Mouse (Mus musculus): Measurements from ENCODE around the gene Vmn2r55. TPM values are rescaled to one million over a fixed set of nuclear protein-coding genes. Genes with fewer than 3 reads are reported as not detected.
"Not testable (repeated sequence)": the region's sequence is repeated elsewhere in the genome, so short reads cannot be mapped to it uniquely, and the experiment has no call there.

Vmn2r55 gene
- not detected in 2 replicates for polyA plus RNA-seq (2012; rRNA removed)

GRCm38 (mm10) chr7:12684903-12685302 is at the start of gene Vmn2r55:
Vmn2r55 (minus strand) TSS chr7:12685003.
- H3K4me3 ChIP-seq (ENCODE audit: insufficient read depth, low read length); H3K4me1 ChIP-seq (ENCODE audit: control insufficient read depth, insufficient read depth, low read length); H3K27ac ChIP-seq (ENCODE audit: insufficient read depth, low read length): not testable (repeated sequence)

GRCm38 (mm10) chr7:12640219-12640618 is 44.6 kb downstream of the Vmn2r55 start, which contains the start of gene Vmn2r54:
Vmn2r54 (minus strand) TSS chr7:12640319.
- H3K27ac ChIP-seq (ENCODE audit: insufficient read depth, low read length); H3K4me3 ChIP-seq (ENCODE audit: insufficient read depth, low read length); H3K4me1 ChIP-seq (ENCODE audit: control insufficient read depth, insufficient read depth, low read length): not testable (repeated sequence)

GRCm38 (mm10) chr7:12608688-12609087 is 76.1 kb downstream of the Vmn2r55 start, which contains the start of gene Vmn2r53:
Vmn2r53 (minus strand) TSS chr7:12608788.
- H3K27ac ChIP-seq (ENCODE audit: insufficient read depth, low read length): no peak within 1 kb of the TSS

More at GRCm38 (mm10) chr7:12608688-12609087, 76.1 kb downstream of the Vmn2r55 start, which contains the start of gene Vmn2r53:
- Histone ChIP-seq H3K4me3 (ENCODE audit: insufficient read depth, low read length) (no peak within 1 kb of the TSS), H3K4me1 (ENCODE audit: control insufficient read depth, insufficient read depth, low read length) (no peaks in the 10 kb centered on the region)
- no peak for TF ChIP-seq CTCF (IDR thresholded peaks at IDR 0.05; ENCODE audit: extremely low read depth, insufficient read depth, low read length)
- no peak for TF ChIP-seq POLR2A (IDR thresholded peaks at IDR 0.05; ENCODE audit: extremely low read depth, insufficient read depth, low read length)

Other genes with a start within 250 kb of the Vmn2r55 start
- gene Zfp606, start 206.7 kb downstream of the Vmn2r55 start, polyA plus RNA-seq (2012; rRNA removed): 7.0 and 8.0 TPM in 2 replicates
- gene 2900092C05Rik, start 172.5 kb downstream of the Vmn2r55 start, polyA plus RNA-seq (2012; rRNA removed): not detected in 2 replicates
- gene Vmn2r53, start 76.2 kb downstream of the Vmn2r55 start, polyA plus RNA-seq (2012; rRNA removed): 0.02 TPM in 2 replicates
- gene Vmn2r54, start 44.7 kb downstream of the Vmn2r55 start, polyA plus RNA-seq (2012; rRNA removed): 0.04 and 0.06 TPM in 2 replicates
- 0.04 TPM in 2 replicates for gene Vmn2r56, start 50.0 kb upstream of the Vmn2r55 start, polyA plus RNA-seq (2012; rRNA removed)
- gene Zscan18, start 118.6 kb upstream of the Vmn2r55 start, polyA plus RNA-seq (2012; rRNA removed): 16.3 and 17.8 TPM in 2 replicates
- gene Zfp329, start 133.9 kb upstream of the Vmn2r55 start, polyA plus RNA-seq (2012; rRNA removed): 15.9 and 19.1 TPM in 2 replicates
- gene Zfp110, start 149.8 kb upstream of the Vmn2r55 start, polyA plus RNA-seq (2012; rRNA removed): 7.8 and 8.6 TPM in 2 replicates
- gene Zfp128, start 196.2 kb upstream of the Vmn2r55 start, polyA plus RNA-seq (2012; rRNA removed): 5.2 and 5.4 TPM in 2 replicates
- 12.7 and 13.1 TPM in 2 replicates for gene Zscan22, start 212.8 kb upstream of the Vmn2r55 start, polyA plus RNA-seq (2012; rRNA removed)
- gene Rps5, start 237.3 kb upstream of the Vmn2r55 start, polyA plus RNA-seq (2012; rRNA removed): 782 and 785 TPM in 2 replicates
- 0.96 and 1.0 TPM in 2 replicates for gene Rnf225, start 242.4 kb upstream of the Vmn2r55 start, polyA plus RNA-seq (2012; rRNA removed)